Comparison of ENCODE assay signal across 9 mouse cellular contexts in the genomic region with DNA sequence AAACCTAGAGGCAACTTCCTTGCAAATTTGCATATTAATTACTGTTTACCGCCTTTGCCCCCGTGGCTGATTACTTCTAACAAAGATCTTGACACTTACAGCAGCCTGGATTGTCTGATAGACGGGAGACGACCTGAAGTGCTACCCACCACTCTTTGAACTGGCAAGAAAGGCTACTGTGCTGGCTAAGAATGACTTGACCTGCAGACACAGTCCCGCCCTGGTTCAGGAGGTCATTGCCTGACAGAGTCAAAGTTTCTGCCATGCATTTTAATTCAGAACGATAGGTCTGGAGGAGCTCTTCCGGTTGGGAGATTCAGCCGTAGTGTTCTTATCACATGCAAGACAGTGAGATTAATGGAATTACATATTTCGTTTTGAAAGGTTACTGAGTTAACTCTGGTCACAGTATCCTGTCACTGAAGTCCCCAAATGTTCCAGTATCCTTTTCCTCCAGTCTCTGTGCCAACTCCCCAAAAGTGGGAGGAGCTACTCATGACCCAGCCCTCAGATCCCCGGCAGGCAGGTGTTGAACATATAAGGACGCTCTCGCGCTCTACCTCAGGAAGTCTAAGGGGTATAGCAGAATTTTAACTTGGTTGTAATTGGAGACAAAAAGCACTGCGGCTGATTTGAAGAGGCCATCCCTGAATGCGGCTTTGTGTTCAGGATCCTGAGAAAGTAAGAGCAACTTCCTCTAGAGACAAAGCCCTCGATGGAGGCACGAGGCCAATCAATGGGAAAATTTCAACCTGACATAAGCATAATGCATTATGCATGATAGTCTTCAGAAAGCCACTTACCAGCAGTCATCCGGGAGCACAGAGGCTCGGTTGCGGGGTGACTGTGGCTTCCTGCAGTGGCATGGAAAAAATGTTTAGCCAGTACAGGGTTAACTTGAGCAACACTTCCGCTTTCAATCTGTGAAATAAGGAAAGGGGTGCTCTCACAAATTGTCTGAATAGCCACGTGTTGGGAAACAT. TPM values are rescaled to one million over a fixed set of nuclear protein-coding genes. Genes with fewer than 3 reads are reported as not detected.
DNase-seq lines count a peak whose midpoint lies in the region; ATAC-seq and TF ChIP-seq lines count a peak whose summit lies in the region.
"Had no signal": no experiment of that assay in that cellular context is flagged by ENCODE, and none has a peak within 500 bp of the region (broad histone marks: within the 10 kb centered on the region; RNA-seq: fewer than 3 reads in every experiment).

No protein-coding gene starts in this region.

- no peak for TF ChIP-seq CTCF in lung, adult 2 months (IDR thresholded peaks at IDR 0.05; ENCODE audit: insufficient read depth, low read length)

- H3K27ac ChIP-seq in lung, embryonic 15.5 days = no peak overlapping the region
- no peak overlapping the region for H3K27ac ChIP-seq in forebrain, embryonic 12.5 days
- no peak overlapping the region for H3K27ac ChIP-seq in liver, embryonic 15.5 days (replicated peaks)
- H3K27ac ChIP-seq in stomach, embryonic 16.5 days (ENCODE audit: low read length) = no peak overlapping the region

- H3K9me3 ChIP-seq in lung, embryonic 15.5 days = no peaks in the 10 kb centered on the region
- no peaks in the 10 kb centered on the region for H3K9me3 ChIP-seq in forebrain, embryonic 12.5 days
- no peaks in the 10 kb centered on the region for H3K9me3 ChIP-seq in liver, embryonic 15.5 days (replicated peaks)
- no peaks in the 10 kb centered on the region for H3K9me3 ChIP-seq in stomach, embryonic 16.5 days (replicated peaks; ENCODE audit: control insufficient read depth, low read length)

- H3K4me2 ChIP-seq in lung, embryonic 15.5 days = peak overlapping the region; percentile 43
- H3K4me2 ChIP-seq in forebrain, embryonic 12.5 days = peak overlapping the region; percentile 40
- H3K4me2 ChIP-seq in liver, embryonic 15.5 days = peak overlapping the region; percentile 41
- peak overlapping the region; percentile 20 for H3K4me2 ChIP-seq in stomach, embryonic 16.5 days (ENCODE audit: low read depth, low read length)

- H3K4me3 ChIP-seq in lung, embryonic 15.5 days = peak overlapping the region; percentile 7
- H3K4me3 ChIP-seq in lung, adult 2 months (replicated peaks; ENCODE audit: extremely low read depth, low read depth, low read length) = no peak overlapping the region
- no peak overlapping the region for H3K4me3 ChIP-seq in forebrain, embryonic 12.5 days (replicated peaks)
- H3K4me3 ChIP-seq in liver, embryonic 15.5 days (replicated peaks) = 0 out of 2 replicates have a peak overlapping the region, but pooled peaks have one; percentile 3
- peak overlapping the region; percentile 3; the same call in 1 of the 2 replicates for H3K4me3 ChIP-seq in stomach, embryonic 16.5 days (replicated peaks; ENCODE audit: low read length)

- H3K9ac ChIP-seq in lung, embryonic 15.5 days = no peak overlapping the region
- no peak overlapping the region for H3K9ac ChIP-seq in forebrain, embryonic 12.5 days
- no peak overlapping the region for H3K9ac ChIP-seq in liver, embryonic 15.5 days
- no peak overlapping the region for H3K9ac ChIP-seq in stomach, embryonic 16.5 days (ENCODE audit: low read length)

- peaks cover 11% of the 10 kb centered on the region for H3K4me1 ChIP-seq in lung, embryonic 15.5 days
- H3K4me1 ChIP-seq in lung, adult 2 months (ENCODE audit: control insufficient read depth, insufficient read depth, low read length) = no peaks in the 10 kb centered on the region; the same call in 1 of the 2 replicates
- peaks cover 22% of the 10 kb centered on the region for H3K4me1 ChIP-seq in forebrain, embryonic 12.5 days
- H3K4me1 ChIP-seq in liver, embryonic 15.5 days (replicated peaks) = no peaks in the 10 kb centered on the region
- H3K4me1 ChIP-seq in stomach, embryonic 16.5 days (ENCODE audit: control insufficient read depth, insufficient read depth, low read length) = no peaks in the 10 kb centered on the region

- no peak for ATAC-seq in lung, embryonic 15.5 days (ENCODE audit: borderline replicate concordance, extremely low read depth, low FRiP score, low TSS enrichment)
- peak; percentile 55; the same call in 1 of the 2 replicates for ATAC-seq in forebrain, embryonic 12.5 days (ENCODE audit: low FRiP score)
- ATAC-seq in liver, embryonic 15.5 days (ENCODE audit: insufficient read depth) = no peak
- no peak for ATAC-seq in stomach, embryonic 16.5 days (ENCODE audit: insufficient read depth, low FRiP score)

- TF ChIP-seq POLR2A in lung, adult 2 months (IDR thresholded peaks at IDR 0.05; ENCODE audit: borderline replicate concordance, extremely low read depth, low read depth, low read length) = no peak

- DNase-seq in lung, adult 2 months = no peak
- no peak for DNase-seq in right cerebral cortex, adult 2 months (ENCODE audit: low spot score in 2 of 2)
- DNase-seq in adipocyte (ENCODE audit: low spot score) = no peak
- no peak for DNase-seq in layer of hippocampus, postnatal 25 days (ENCODE audit: extremely low spot score in 1 of 2, low spot score in 1 of 2)
- DNase-seq: adrenal gland, postnatal 25 days had no signal

- WGBS in lung, embryonic 15.5 days = 29% methylated on average over 22 of the region's 22 CpGs
- 26% methylated on average over 22 of the region's 22 CpGs for WGBS in lung, adult 2 months
- 21% methylated on average over 22 of the region's 22 CpGs for WGBS in forebrain, embryonic 12.5 days
- 19% methylated on average over 22 of the region's 22 CpGs for WGBS in liver, embryonic 15.5 days (ENCODE audit: insufficient replicate concordance)
- WGBS in stomach, embryonic 16.5 days = 29% methylated on average over 22 of the region's 22 CpGs

- no peaks in the 10 kb centered on the region for H3K27me3 ChIP-seq in lung, embryonic 15.5 days
- H3K27me3 ChIP-seq in forebrain, embryonic 12.5 days = peaks cover 11% of the 10 kb centered on the region; the same call in 1 of the 2 replicates
- no peaks in the 10 kb centered on the region for H3K27me3 ChIP-seq in liver, embryonic 15.5 days
- no peaks in the 10 kb centered on the region for H3K27me3 ChIP-seq in stomach, embryonic 16.5 days (ENCODE audit: control insufficient read depth, insufficient read depth, low read length)

- no peaks in the 10 kb centered on the region for H3K36me3 ChIP-seq in lung, embryonic 15.5 days
- H3K36me3 ChIP-seq in forebrain, embryonic 12.5 days (replicated peaks) = no peaks in the 10 kb centered on the region
- H3K36me3 ChIP-seq in liver, embryonic 15.5 days (replicated peaks) = no peaks in the 10 kb centered on the region
- no peaks in the 10 kb centered on the region for H3K36me3 ChIP-seq in stomach, embryonic 16.5 days (ENCODE audit: control insufficient read depth, insufficient read depth, low read length)

RNA-seq across cellular contexts. Expression of gene Dact1, which starts 15.4 kb away (rescaled TPM):
- 9.6 and 10.2 TPM in 2 replicates for polyA plus RNA-seq in lung, embryonic 15.5 days (2015; fragmentation: Nextera tagmentation; extraction: Ambion mirVana)
- polyA plus RNA-seq in lung, adult 2 months (2012; rRNA removed) = 7.5 and 8.7 TPM in 2 replicates
- polyA plus RNA-seq in forebrain, embryonic 12.5 days (2016; fragmentation: Nextera tagmentation; extraction: Ambion mirVana) = 24.7 and 25.5 TPM in 2 replicates
- polyA plus RNA-seq in liver, embryonic 15.5 days (2015; fragmentation: Nextera tagmentation; extraction: Ambion mirVana) = 0.38 and 0.44 TPM in 2 replicates
- polyA plus RNA-seq in stomach, embryonic 16.5 days (2015; fragmentation: Nextera tagmentation; extraction: Ambion mirVana) = 6.3 and 8.7 TPM in 2 replicates
- 10 to 100 TPM in 1 of 2 experiments, 1 to 10 TPM in 1; 9.5 to 10.1 TPM for total RNA-seq in layer of hippocampus, postnatal 25 days (2021)

Comparison
In these comparisons a context has a peak if more than half of its experiments do, and no peak if none do; other contexts are left out.
1. H3K4me3 ChIP-seq: peak in lung, embryonic 15.5 days (single experiment), liver, embryonic 15.5 days (single experiment) and stomach, embryonic 16.5 days (single experiment); none in lung, adult 2 months (single experiment) and forebrain, embryonic 12.5 days (single experiment).
2. Peak in every context shown above with its lines, with median percentiles within 50 percentile points of each other: H3K4me2 ChIP-seq.